Mouse (Mus musculus): ENCODE measurements around the gene Map2k3. TPM values are rescaled to one million over a fixed set of nuclear protein-coding genes. Genes with fewer than 3 reads are reported as not detected.

Gene Map2k3
- total and polyA plus RNA-seq, 3 experiments = 13.7 to 92.5 (median 35.5) TPM

DNA sequence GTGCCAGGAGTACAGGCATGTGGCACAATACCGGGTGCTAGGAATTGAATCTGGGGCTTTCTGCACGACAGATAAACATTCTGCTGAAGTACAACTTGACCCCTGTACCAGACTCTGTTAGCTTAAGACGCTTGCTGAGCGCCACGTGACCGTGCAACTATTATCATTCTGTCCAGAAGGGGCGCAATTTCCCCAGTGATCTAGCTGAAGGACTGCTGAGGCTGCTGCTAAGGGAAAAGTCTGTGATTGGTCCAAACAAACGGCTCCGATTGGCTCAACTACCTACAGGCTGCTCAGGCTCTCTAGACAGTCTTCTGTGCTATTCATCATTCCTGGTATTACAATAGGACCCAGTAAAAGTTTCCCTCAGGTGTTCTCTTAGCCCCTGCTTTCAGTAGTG lies 4.6 kb upstream of the Map2k3 start (continued):
- TF ChIP-seq NRF1 (IDR thresholded peaks at IDR 0.05; ENCODE audit: low read depth, low read length) (no peak), RAD21 (IDR thresholded peaks at IDR 0.05; ENCODE audit: low read depth, low read length) (peak; percentile 95), JUN (IDR thresholded peaks at IDR 0.05; ENCODE audit: insufficient read depth, low read depth, low read length) (no peak), SIN3A (IDR thresholded peaks at IDR 0.05; ENCODE audit: low read length) (no peak), TCF12 (IDR thresholded peaks at IDR 0.05; ENCODE audit: low read depth, low read length) (no peak), CHD2 (IDR thresholded peaks at IDR 0.05; ENCODE audit: low read length) (no peak), ZKSCAN1 (IDR thresholded peaks at IDR 0.05; ENCODE audit: borderline replicate concordance, low read depth, low read length) (no peak), ZNF384 (IDR thresholded peaks at IDR 0.05; ENCODE audit: low read depth, low read length) (no peak), ELF1 (IDR thresholded peaks at IDR 0.05; ENCODE audit: low read depth, low read length) (peak; percentile 27; the same call in 1 of the 2 replicates), TBP (conservative IDR thresholded peaks at IDR 0.05; ENCODE audit: low read depth, low read length) (0 out of 2 replicates have a peak, but pooled peaks have one; percentile 38), IRF4 (IDR thresholded peaks at IDR 0.05; ENCODE audit: low read depth, low read length) (0 out of 2 replicates have a peak, but pooled peaks have one; percentile 25), MEF2A (IDR thresholded peaks at IDR 0.05; ENCODE audit: borderline replicate concordance, low read depth, low read length) (no peak), KAT2A (IDR thresholded peaks at IDR 0.05; ENCODE audit: insufficient replicate concordance, low read length) (no peak)

GRCm38 (mm10) chr11:60930724-60931281 lies 1.0 kb upstream of the Map2k3 start:
- Histone ChIP-seq H3K36me3 (replicated peaks in 1 of 2; ENCODE audit: control insufficient read depth in 1 of 2, insufficient read depth in 1 of 2, low read length in 1 of 2) (peaks cover 2 to 37% of the 10 kb centered on the region in 2 experiments), H3K27me3 (replicated peaks) (no peaks in the 10 kb centered on the region), H3K27ac (ENCODE audit: insufficient read depth, low read depth) (no peak overlapping the region), H3K4me3 (replicated peaks in 1 of 3; ENCODE audit: low read depth in 2 of 3, low read length in 2 of 3, poor library complexity in 1 of 3) (peak overlapping the region; percentile 77 to 87 (median 79)), H3K9me3 (replicated peaks; ENCODE audit: low read length) (no peaks in the 10 kb centered on the region), H3K4me1 (ENCODE audit: control insufficient read depth in 1 of 2, insufficient read depth in 2 of 2) (peaks cover 22 to 69% of the 10 kb centered on the region in 2 experiments), H3K79me2 (replicated peaks; ENCODE audit: control insufficient read depth, extremely low read depth, insufficient read depth, poor library complexity, severe bottlenecking) (peaks cover 20% of the 10 kb centered on the region), H3K4me2 (ENCODE audit: insufficient read depth, low read depth, poor library complexity, severe bottlenecking) (peak overlapping the region; percentile 58), H3K9ac (ENCODE audit: insufficient read depth, low read depth) (peak overlapping the region; percentile 54)
- DNase-seq (ENCODE audit: extremely low read depth) = no peak
- in situ Hi-C loops (cut with MboI; ENCODE audit: low pct_ligation_motif_present, low pct_unique_long_range_greater_than_20kb, low sequenced_read_pairs) = loop anchor here (10.0 kb wide), 1 partner anchor 114 kb away; no protein-coding TSS in a partner anchor
- dilution Hi-C loops (cut with MboI; ENCODE audit: extremely low pct_ligation_motif_present, extremely low pct_unique_long_range_greater_than_20kb, low sequenced_read_pairs) = no loop called here
- TF ChIP-seq BHLHE40 (IDR thresholded peaks at IDR 0.05; ENCODE audit: low read depth, low read length) = peak; percentile 92
- peak; percentile 7; the same call in 1 of the 2 replicates for TF ChIP-seq USF1 (IDR thresholded peaks at IDR 0.05; ENCODE audit: low read depth, low read length)
- peak; percentile 56; the same call in 1 of the 2 replicates for TF ChIP-seq MAX (IDR thresholded peaks at IDR 0.05; ENCODE audit: low read length)
- TF ChIP-seq IRF4 (IDR thresholded peaks at IDR 0.05; ENCODE audit: low read depth, low read length) = no peak

Measured in CH12.LX (cell line).